Mouse (Mus musculus) naive thymus-derived CD4-positive, alpha-beta T cell, adult 2 months (primary cell): ENCODE data around the gene Agxt.

Experiments
- DNase-seq: peaks from one replicate; pipeline ENCODE4 v3.0.0-alpha.2; 2011; ENCODE audit warnings: low read depth

Gene Agxt

DNA sequence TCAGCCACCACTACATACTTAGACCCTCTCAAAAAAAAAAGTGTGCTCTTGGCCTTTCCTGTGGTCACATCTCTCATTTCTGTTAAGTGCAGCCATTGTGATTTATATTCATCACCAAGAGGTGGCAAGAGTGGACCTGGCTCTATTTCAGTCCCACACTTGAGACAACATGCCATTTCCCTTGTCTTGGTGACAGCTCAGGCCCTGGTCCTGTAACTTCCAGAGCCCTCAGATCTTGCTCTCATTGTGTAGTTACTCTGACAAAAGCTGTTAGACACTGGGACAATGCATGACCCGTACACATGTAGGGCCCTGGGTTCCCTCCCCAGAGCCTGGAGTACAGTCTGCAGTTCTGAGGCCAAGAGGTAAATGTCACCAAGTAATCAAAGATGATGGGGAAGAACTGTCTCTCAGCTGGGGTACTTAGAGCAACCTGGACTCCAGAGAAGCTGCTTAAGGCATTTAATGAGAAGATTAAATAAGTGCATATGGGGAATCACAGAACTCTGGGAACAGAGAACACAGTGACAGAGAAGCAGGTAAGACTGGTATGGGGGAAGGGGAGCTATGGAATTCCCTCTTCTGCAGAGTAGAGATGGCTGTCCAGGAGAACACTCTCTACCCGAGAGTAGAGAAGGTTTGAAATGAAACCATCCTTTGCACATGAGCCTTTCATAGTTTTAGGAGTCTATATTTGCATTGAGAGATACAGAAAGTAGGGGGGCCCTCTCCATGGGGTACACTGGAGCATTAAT lies 16.0 kb downstream of the Agxt start:
- no peak for DNase-seq

DNA sequence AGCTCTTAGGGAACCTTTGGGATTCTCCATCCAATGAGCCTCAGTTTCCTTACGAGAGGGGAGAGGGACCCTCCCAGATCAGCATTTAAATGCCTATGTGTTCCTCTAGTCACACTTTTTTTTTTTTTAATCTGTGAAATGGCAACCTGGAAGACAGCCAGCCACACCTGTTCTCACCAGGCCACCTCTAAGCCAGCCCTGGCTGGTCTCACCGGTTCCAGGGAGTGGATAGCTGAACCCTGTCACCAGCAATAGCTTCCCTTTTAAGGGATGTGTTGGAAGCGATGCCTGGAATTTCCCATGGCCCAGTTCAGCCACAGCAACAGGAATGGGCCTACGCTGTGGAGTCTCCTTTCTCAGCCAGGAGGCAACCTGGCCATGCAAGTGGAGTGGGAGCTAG lies 22.5 kb downstream of the Agxt start:
- no peak for DNase-seq

DNA sequence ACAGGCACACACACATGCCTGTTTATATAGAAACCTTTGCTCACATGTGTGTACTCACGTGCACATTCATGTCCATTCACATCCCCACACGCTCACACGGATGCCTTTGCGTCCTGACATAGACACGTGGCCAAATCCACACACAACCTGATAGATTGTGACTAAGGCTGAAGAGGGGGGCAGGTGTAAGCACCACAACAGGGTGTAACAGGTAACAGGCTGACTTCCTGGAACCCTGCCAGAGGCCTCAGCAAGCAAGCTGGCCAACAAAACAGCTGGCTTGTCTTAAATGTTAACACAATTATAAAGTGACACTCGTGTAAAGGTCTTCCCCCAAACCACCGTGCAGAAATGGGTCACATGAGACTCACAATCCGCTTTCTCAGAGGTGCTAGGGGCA lies 23.9 kb downstream of the Agxt start:
- DNase-seq, result no peak

DNA sequence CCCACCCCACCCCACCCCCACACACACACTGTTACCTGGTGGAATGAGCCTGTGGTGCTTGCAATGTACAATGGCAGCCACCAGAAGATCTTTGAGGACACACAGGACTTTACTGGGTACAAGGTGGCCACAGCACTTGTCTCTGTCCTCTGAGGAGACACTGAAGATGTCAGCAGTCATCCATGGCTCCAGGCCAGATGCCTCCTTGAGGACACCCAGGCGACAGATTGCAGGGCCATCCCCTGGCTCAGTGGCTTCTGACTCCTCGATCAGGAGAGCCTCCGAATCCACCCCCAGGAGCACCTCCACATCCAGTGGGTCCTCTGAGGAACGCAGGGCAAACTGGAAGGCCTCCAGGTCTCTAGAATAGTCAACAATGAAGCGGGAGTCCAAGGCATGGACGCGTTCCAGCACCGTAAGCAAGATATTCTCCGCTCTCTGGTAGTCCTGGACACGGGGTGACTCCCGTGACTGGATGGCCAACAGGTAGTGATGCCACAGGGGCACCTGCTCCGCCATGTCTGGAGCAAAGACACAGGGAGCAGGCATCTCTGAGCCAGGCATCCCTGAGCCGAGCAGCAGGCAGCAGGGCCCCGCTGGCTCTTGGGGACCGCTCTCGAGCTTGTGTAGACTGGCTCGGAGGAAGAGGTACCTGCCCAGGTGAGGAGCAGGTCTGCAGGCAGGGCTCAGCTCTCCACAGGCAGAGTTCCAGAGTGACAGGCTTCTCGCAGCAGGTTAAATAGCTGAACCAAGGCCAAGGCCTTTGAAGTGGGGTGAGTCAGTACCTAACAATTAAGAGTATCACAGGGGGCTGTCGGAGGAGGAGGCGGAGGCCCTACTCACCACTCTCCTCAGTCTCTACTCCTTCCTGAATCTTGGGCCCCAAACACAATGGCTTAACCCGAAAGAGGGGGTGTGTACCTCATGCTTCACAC lies 24.8 kb downstream of the Agxt start:
- no peak for DNase-seq

DNA sequence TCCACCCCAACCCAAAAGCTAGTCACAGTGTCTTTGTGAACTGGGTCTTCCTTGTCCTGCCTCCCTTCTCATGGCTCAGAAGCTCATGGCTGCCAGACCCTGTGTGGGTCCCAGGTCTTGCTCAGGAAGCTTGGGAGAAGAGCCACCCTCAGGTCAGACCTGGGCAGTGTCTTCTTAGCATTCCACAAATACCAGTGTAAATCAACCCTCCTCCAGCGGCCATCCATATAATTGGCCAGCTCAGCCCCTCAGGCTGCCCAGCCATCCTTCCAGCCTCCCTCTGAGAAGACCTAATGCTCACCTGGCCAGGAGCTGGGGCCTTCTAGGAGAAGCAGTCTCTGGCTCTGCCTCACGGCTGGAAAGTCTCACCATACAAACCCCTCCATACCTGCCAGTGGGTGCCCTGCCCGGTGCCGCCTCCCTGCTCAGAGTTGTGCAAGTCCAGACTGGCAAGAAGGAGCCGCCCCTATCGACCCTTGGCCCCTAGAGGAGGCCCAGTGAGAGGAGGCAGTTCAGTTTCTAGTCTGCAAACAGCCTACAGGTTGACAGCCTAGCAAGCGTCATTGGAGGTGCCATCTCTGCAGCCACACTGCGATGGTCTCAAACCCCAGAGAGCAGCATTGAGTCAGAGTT lies 25.6 kb downstream of the Agxt start, which contains the start of gene 2310007B03Rik:
2310007B03Rik (minus strand) TSS at position 448 of the 633 bp plus-strand sequence.
- DNase-seq, result no peak

DNA sequence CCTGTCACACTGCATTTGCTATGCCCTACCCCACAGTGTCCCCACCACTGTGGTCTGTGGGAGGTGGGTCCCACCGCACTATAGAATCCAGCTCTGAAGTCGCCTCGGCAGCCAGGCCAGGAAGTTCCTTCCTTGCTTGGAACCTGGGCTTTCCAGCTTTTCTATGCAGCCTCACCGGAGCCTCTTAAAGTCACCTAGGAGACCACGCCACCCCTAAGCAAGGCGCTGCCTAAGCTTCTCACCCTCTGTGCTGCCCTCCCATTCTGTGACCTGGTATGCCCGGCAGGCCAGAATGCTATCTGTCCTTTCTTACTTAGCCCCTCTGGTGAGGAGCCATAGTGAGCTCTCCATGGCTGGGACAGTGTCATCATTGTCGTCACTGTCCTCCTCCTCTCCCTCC lies 26.3 kb downstream of the Agxt start:
- DNase-seq, result no peak

DNA sequence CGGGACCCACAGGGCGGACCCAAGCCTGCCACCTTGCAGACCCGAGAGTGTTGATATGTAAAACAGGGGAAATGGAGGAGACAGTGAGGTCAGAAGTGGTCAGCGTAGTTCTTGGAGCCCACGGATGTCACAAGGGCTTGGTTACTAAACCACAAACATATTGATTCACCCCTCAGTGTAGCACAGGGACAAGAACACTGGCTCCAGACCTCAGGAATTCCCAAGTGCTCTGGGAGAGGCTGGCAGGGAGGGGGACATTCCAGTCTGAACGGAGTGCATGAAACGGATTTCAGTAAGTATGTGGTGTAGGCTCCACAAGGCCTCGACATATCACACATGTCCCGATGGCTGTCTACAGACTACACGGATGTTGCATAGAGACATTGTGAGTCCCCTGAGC lies 26.9 kb downstream of the Agxt start:
- DNase-seq, result no peak

DNA sequence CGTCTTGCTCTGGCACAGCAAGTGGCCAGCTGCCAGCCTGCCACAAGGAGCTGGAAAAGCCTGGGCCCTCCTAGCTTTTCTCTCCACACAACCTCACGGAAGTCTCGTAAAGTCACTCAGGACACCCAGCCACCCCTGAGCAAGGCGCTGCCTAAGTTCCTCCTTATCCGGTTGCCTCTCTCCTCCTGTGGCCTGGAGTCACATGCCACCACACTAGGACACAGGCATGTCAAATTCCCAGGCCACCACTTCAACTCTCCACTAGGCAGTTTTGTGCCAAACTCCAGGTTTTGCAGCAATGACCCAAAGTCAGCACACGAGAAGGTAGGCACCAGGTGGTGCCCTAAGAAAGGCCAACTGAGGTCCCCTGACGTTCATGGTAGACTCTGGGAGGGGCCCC lies 27.5 kb downstream of the Agxt start:
- DNase-seq, result no peak

DNA sequence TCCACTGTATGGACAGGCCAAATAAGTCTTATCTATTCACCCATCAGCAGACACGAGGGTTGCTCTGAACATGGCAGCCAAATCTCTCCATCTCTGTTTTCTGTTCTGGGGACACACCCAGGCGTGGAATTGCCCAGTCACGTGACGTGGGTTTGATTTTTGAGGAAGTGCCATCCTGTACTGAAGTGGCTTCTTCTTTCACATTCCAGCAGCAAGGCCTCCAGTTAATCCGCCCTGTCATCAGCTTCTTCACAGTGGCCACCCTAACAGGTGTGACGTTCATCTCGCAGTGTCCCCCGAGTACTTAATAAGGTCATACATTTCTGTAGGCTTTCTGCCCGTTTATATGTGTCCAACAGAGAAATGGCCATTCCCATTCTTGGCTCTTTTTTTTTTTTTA lies 30.4 kb downstream of the Agxt start:
- DNase-seq, result no peak

DNA sequence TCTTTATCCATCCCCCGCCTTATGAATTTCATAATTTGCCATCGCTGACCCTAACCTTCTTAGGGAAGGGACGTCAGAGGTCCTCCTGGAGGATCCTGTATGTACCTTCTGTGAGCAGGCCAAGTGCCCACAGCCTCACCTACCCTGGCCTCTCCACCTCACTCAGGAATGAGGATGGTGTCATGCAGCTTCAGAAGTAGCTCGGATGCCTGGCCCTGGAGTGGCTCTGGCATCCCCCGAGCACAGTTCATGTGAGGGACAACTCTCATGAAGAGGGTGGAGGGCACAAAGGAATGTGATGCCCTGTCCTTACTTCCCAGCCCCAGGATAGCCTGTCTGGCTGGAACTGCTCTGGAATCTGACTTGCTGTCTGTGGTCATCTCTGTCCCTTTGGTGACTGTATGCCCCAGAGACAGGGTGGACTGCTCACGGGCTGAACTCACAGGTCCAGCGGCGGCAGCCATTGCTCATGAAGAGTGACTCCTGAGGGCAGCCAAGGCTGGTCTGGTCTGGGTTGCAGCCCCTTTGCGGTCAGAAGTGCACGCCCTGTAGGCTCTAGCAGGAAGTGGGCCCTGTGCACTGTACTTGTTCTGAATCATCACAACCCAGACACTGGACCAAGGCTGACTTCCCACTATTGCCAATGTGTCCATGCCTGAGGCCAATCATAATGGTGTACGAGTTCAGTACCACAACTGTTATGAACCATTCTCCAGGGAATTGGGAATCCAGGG lies 31.5 kb downstream of the Agxt start:
- DNase-seq, result no peak

DNA sequence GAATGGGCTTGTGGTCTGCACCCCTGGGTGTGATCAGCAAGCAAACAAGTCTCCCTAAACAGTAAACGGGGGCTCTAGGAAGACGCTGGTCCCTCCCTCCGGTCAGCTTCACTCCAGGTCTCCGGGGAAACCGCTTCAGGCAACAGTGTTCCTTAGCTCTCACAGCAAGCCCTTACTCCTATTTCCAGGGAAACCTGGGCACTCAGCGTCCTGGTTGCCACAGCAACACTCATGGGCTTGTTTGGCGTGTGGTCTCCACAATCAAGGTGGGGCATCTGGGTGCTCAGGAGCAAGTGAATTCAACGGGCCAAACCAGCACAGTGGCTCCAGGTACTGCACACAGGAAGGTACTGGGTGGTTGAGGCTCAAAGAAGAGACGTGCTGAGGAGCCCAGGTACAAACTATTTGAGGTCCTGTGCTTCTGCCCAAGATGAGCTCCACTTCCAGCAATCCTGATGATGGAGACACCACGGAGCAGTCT lies 33.3 kb downstream of the Agxt start, which contains the start of gene Crocc2:
Crocc2 (plus strand) TSS at position 431 of the 481 bp plus-strand sequence.
- DNase-seq, result no peak

DNA sequence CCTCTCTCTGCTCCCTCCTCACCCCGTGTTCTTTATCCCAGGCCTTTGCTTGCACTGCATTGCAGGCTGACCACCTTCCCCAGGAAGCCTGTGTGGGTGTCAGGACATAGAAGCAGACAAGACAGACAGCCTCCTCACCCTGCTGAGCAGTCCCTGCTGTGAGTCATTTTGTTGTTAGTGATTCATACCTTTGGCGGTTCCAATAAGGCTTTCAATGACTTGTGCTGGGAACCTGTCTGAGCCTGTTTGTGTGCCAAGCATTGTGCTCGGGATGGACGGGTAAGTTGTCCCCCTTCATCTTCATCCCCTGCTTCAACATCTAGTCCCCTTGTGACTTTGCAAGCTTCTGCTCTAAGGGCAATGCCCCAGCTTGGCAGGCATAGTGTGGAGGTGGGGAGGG lies 38.6 kb downstream of the Agxt start:
- no peak for DNase-seq

DNA sequence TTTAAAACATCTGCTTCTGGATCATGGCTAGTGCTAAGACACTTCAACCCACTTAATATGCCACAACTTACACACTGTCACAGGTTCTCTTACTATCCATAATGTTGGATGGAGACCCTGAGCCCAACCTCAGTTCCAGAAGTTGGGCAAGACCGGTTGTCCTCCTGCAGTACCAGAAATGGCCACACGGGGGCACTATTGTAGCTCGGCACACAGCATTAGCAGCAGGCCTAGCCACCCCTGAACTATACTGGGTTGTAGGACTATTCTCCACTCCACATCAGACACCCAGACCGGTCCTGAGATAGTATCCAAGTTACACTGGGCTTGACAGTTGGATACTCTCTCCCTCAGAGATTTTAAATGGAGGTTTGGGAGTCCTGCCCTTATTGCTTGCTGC lies 39.4 kb downstream of the Agxt start:
- DNase-seq, result peak; percentile 76

DNA sequence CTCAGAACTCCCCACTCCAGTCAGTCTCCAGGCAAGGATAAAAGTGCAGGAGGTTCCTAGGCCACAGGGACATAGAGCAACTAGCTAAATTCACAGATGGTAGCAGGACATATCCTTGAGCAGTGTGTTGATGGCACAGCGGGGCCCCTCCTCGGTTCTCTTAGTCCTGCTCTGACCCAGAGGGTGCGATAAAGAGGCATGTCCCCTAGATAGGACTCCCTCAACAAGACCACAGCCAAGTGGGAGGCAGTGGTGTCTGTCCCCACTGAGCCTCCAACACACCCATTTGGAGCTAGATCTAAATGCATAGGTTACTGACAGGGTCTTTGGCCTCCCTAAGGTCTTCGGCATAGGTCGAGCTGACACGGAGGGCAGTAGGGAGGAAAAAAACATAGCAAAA lies 40.8 kb downstream of the Agxt start:
- no peak for DNase-seq

DNA sequence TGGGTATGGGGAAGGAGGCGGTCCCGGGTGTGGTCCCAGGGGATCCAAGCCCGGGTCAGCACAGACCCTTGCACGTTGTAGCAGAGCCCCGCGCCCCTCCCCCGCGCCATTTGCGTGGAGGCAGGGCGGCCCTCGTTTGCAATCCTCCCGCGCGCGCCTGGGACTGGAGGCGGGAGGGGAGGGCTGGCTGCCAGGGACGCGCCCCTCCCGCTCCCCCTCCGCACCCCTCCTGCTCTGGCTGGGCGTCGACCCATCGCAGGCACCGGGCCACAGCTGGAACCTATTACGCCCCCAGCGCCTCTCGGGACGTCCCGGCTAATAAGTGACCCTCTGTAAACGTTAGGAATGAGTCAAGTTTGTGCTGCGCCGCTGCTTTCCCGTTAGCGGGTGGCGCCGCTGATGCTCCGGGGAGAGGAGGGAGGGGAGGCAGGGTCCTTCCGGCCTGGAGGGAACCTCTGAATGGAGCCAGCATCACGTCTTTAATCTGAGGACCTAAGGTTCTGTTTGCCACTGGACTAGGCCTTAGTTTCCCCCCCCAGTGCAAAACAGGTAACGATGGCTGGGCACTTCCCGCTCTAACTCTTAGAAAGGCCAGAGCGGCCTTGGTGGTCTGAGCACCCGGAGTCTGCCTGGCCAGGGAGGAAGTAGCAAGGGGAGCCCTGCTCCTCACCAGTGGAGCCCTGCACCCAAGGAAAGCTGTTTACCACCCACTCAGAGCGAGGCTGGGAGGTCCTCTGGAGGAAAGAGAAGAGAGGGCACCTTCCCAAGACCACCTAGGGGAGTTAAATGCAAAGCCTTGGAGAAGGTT lies 41.7 kb downstream of the Agxt start:
- no peak for DNase-seq

DNA sequence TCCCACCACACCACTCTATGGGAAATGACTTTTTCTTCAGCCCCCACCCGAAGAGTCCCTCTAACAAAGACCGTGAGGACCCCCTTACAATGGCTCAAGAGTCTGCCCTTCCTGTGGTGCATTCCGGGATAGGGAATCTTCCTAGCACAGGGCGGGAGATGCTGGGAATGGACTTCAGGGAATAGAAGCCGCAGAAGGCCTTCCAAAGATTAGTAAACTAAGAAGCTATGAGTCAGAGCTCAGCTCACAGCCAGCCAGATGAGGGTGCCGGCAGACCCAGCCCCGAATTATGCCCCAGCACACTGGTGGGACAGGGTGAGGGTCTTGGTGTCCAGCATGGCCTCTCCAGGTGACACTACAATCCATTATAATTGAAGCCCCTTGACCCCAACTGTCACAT lies 47.2 kb downstream of the Agxt start:
- no peak for DNase-seq

DNA sequence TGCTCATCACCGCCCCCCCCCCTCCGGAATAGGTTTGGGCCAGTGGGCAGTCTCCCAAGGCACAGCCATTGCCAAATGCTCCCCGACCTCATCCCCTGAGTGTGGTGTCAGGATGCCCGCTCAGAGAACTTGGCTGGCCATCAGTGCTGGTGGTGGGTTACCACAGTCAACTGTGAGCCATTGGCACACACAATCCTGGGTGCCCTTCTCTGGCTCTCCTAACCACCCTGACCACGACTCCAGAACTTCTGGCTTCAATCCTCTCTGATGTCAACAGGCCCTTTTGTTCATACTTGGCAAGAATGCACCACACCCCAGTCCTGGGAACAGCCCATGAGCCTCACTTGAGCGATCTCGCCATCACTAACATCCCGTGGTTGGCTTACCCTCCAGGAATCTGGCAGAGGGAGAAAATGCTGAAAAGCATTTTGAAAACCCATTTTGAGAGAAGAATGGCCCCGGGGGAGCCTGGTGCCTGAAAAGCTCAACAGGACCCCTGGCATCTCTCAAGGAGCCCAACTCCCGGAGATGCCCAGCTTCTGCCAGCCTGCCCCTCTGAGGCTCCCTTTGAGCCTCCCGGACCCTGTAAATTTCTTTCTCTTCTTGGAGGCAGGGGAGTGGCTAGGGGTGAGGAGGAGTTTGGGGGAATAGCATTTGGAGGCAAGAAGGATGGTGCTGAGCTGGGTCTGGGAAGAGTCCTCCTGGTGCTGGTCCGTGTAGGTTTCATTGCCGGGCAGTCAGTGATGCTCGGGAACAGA lies 49.2 kb downstream of the Agxt start:
- no peak for DNase-seq

DNA sequence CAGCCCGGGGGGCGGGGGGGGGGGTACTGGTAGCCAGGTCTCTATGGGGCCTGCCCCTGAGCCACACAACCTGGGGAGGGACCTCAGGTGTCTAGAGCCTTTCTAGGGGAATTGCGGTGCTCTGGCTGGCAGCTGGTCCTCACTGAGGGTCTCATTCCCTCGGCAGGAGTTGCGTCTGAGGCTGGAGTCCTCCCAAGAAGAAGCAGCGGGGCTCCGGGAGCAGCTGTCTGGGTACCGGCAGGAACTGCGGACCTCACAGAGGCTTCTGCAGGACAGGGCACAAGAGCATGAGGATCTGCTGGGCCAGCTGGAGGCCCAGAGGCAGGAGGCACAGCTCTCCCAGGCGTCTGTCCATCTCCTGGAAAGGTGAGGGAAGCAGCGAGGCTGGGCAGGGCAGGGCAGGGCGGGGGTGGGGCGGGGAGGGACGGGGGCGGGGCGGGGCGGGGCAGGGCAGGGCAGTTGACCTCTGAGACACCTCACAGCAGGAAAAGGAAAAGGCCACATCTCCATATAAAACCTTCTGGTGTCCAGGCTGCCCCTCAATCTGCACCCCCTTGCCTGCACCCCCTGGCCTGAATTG lies 55.8 kb downstream of the Agxt start:
- no peak for DNase-seq

DNA sequence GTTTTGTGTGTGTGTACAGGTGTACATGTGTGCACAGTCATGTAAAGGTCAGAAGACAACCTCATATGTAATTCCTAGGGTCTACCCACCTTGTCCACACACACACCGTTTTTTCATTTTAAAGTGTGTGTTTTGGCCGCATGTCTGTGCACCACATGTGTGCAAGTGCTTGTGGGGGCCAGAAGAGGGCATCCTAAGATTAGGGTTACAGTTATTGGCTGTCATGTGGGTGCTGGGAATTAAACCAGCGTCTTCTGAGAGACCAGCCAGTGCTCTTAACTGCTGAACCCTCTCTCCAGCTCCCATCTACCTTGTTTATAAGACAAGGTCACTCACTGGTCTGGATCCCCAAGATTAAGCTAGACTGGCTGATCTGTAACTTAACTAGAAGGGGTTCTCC lies 59.9 kb downstream of the Agxt start:
- no peak for DNase-seq
